Comparison of ENCODE assay signal across 8 mouse cellular contexts in the genomic region with DNA sequence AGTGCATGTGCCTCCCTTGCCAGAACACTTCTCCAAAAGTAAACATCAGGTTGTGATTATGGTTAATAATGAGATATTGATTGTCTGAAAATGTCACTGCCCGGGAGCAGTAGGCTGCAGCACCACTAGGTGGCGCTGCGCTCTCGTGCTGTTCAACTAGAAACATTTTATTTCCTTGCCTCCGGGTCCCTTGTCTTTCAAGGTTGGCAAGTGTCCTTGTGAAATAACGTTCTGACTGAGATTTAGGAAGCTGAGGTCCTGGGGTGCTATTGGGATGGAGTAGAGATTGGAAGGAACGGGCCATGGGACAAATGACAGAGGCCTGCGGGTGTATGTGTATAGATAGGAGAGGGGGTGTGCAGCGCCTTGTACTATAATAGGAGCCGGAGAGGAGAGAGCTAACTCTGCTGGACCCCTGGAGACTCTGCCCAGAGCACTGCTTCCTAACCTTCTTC. TPM values are rescaled to one million over a fixed set of nuclear protein-coding genes. Genes with fewer than 3 reads are reported as not detected.
A peak's percentile ranks its signal among the peaks of the same experiment; 100 is the strongest.
DNase-seq lines count a peak whose midpoint lies in the region; TF ChIP-seq lines count a peak whose summit lies in the region.

No protein-coding gene starts in this region.

- no peak for TF ChIP-seq EP300 in MEL (IDR thresholded peaks at IDR 0.05; ENCODE audit: low read depth in 1 of 2, low read length in 2 of 2)

- DNase-seq in 416B (ENCODE audit: low read depth) (peak; percentile 76), MEL (ENCODE audit: low read depth, low spot score) (peak; percentile 73)
- peak; percentile 81 for DNase-seq in cerebellum, adult 9-11 months
- peak; percentile 55 to 60 for DNase-seq in frontal cortex, postnatal 25 days (ENCODE audit: low spot score in 2 of 2)
- DNase-seq in kidney, adult 18-20 months: peak; percentile 76
- peak; percentile 74 for DNase-seq in left cerebral cortex, postnatal 4 days
- peak; percentile 42 to 62 for DNase-seq in natural killer cell, adult 2 months (ENCODE audit: low spot score in 2 of 2)
- peak; percentile 37 to 51 for DNase-seq in thymus, postnatal 36 days

- TF ChIP-seq RAD21 in MEL (IDR thresholded peaks at IDR 0.05; ENCODE audit: low read depth, low read length): no peak; the same call in none of the 2 replicates

- H3K9me3 ChIP-seq in MEL (replicated peaks; ENCODE audit: insufficient read depth, low read length): no peaks in the 10 kb centered on the region

- no peaks in the 10 kb centered on the region for H3K79me2 ChIP-seq in MEL (ENCODE audit: control insufficient read depth, insufficient read depth, low read length, poor library complexity)

- peaks cover 0 to under 1% of the 10 kb centered on the region in 2 experiments; a peak in 1 of 4 replicates for H3K36me3 ChIP-seq in MEL (ENCODE audit: control insufficient read depth in 1 of 2, insufficient read depth in 2 of 2, low read length in 2 of 2)

- no peak overlapping the region for H3K4me3 ChIP-seq in MEL (ENCODE audit: control insufficient read depth in 1 of 2, insufficient read depth in 1 of 2, low read depth in 2 of 2, low read length in 2 of 2)

- peaks cover 9 to 13% of the 10 kb centered on the region in 2 experiments; a peak in 3 of 4 replicates for H3K27me3 ChIP-seq in MEL (ENCODE audit: control insufficient read depth in 1 of 2, insufficient read depth in 2 of 2, low read length in 2 of 2)

- TF ChIP-seq CTCF in MEL (IDR thresholded peaks at IDR 0.05 in 2 of 3, conservative IDR thresholded peaks at IDR 0.05 in 1 of 3; ENCODE audit: control insufficient read depth in 1 of 3, insufficient read depth in 1 of 3, low read depth in 2 of 3, low read length in 3 of 3, poor library complexity in 1 of 3, severe bottlenecking in 1 of 3): peak; percentile 94 to 99 (median 98)

- intact Hi-C loops in left cerebral cortex, postnatal 4 days (cut with DNase I): loop anchor here (1.0 kb wide), 1 partner anchor 607 kb away; no protein-coding TSS in a partner anchor

- no peaks in the 10 kb centered on the region for H3K4me1 ChIP-seq in MEL (ENCODE audit: control insufficient read depth in 1 of 2, insufficient read depth in 2 of 2, low read length in 2 of 2)

- TF ChIP-seq POLR2A in MEL (IDR thresholded peaks at IDR 0.05; ENCODE audit: control insufficient read depth in 1 of 2, insufficient read depth in 1 of 2, low read depth in 1 of 2, low read length in 2 of 2, poor library complexity in 1 of 2): no peak

- H3K27ac ChIP-seq in MEL (ENCODE audit: control insufficient read depth, low read depth, low read length): no peak overlapping the region

- H3K9ac ChIP-seq in MEL (ENCODE audit: control insufficient read depth, low read depth, low read length, poor library complexity, severe bottlenecking): no peak overlapping the region

TF ChIP-seq in MEL, 35 proteins besides CTCF, POLR2A, EP300 and RAD21:
- TF ChIP-seq CHD1 (IDR thresholded peaks at IDR 0.05; ENCODE audit: low read depth, low read length) (no peak), TCF12 (IDR thresholded peaks at IDR 0.05; ENCODE audit: low read depth, low read length) (no peak), NRF1 (IDR thresholded peaks at IDR 0.05; ENCODE audit: insufficient read depth, low read depth, low read length, poor library complexity, severe bottlenecking) (no peak), POLR2AphosphoS5 (IDR thresholded peaks at IDR 0.05; ENCODE audit: borderline replicate concordance, low read depth, low read length) (no peak), RCOR1 (IDR thresholded peaks at IDR 0.05; ENCODE audit: low read depth, low read length) (no peak), MAX (IDR thresholded peaks at IDR 0.05; ENCODE audit: low read length) (no peak), TAL1 (IDR thresholded peaks at IDR 0.05; ENCODE audit: low read length) (no peak), MXI1 (IDR thresholded peaks at IDR 0.05; ENCODE audit: low read depth, low read length) (no peak), ZC3H11A (IDR thresholded peaks at IDR 0.05; ENCODE audit: low read depth, low read length) (peak; percentile 77), SMC3 (IDR thresholded peaks at IDR 0.05; ENCODE audit: low read depth, low read length) (peak; percentile 93), NELFE (IDR thresholded peaks at IDR 0.05; ENCODE audit: low read depth, low read length) (no peak), HCFC1 (IDR thresholded peaks at IDR 0.05; ENCODE audit: low read depth, low read length) (no peak), ELF1 (IDR thresholded peaks at IDR 0.05; ENCODE audit: low read depth, low read length) (no peak), GATA1 (IDR thresholded peaks at IDR 0.05; ENCODE audit: low read depth, low read length) (no peak), GABPA (IDR thresholded peaks at IDR 0.05; ENCODE audit: low read depth, low read length) (no peak), BHLHE40 (IDR thresholded peaks at IDR 0.05; ENCODE audit: borderline replicate concordance, low read depth, low read length) (peak; percentile 58), ZNF384 (IDR thresholded peaks at IDR 0.05; ENCODE audit: low read depth, low read length) (peak; percentile 42; the same call in 1 of the 2 replicates), MYB (IDR thresholded peaks at IDR 0.05; ENCODE audit: low read depth, low read length) (no peak), MYC (IDR thresholded peaks at IDR 0.05; ENCODE audit: low read depth, low read length) (no peak), ETS1 (IDR thresholded peaks at IDR 0.05; ENCODE audit: low read depth, low read length) (no peak), KAT2A (conservative IDR thresholded peaks at IDR 0.05; ENCODE audit: low read depth, low read length) (no peak), CHD2 (IDR thresholded peaks at IDR 0.05; ENCODE audit: low read length) (no peak), E2F4 (IDR thresholded peaks at IDR 0.05; ENCODE audit: borderline replicate concordance, low read depth, low read length) (no peak), JUND (IDR thresholded peaks at IDR 0.05; ENCODE audit: low read depth, low read length) (no peak), ZKSCAN1 (IDR thresholded peaks at IDR 0.05; ENCODE audit: low read depth, low read length) (no peak), USF1 (IDR thresholded peaks at IDR 0.05; ENCODE audit: low read depth, low read length) (no peak), MEF2A (IDR thresholded peaks at IDR 0.05; ENCODE audit: extremely low read depth, insufficient replicate concordance, low read depth, low read length, poor library complexity, severe bottlenecking) (no peak), ZMIZ1 (IDR thresholded peaks at IDR 0.05; ENCODE audit: low read depth, low read length) (no peak), MAZ (IDR thresholded peaks at IDR 0.05; ENCODE audit: low read depth, low read length) (no peak; the same call in 1 of the 2 replicates), MAFK (IDR thresholded peaks at IDR 0.05; ENCODE audit: borderline replicate concordance, low read depth, low read length) (no peak), UBTF (IDR thresholded peaks at IDR 0.05; ENCODE audit: borderline replicate concordance, insufficient read depth, low read depth, low read length) (no peak), SIN3A (IDR thresholded peaks at IDR 0.05; ENCODE audit: low read length) (no peak)

RNA-seq across cellular contexts. Expression of a gene that starts 12.1 kb away (rescaled TPM):
- total RNA-seq in MEL (2012; rRNA removed): 362 and 381 TPM in 2 replicates
- polyA plus RNA-seq in MEL (2012; ENCODE audit: insufficient read depth in 1 of 2, insufficient read length in 2 of 2, low read depth in 1 of 2, low replicate concordance in 2 of 2, missing spikeins in 1 of 2): 100 to 1,000 TPM in 1 of 2 experiments, not detected in 1; 190 TPM
- 10 to 100 TPM; 55.2 to 65.1 TPM for total RNA-seq in left cerebral cortex, postnatal 4 days (2021)
